Mouse (Mus musculus): ENCODE data around the gene Fgf5. TPM values are rescaled to one million over a fixed set of nuclear protein-coding genes. Genes with fewer than 3 reads are reported as not detected.

Fgf5 gene
- polyA plus RNA-seq, 1 experiment from 2014 or later, result 2.0 TPM

GRCm38 (mm10) chr5:98255176-98255575 lies 1.2 kb downstream of the Fgf5 start:
- no peak overlapping the region for H3K27ac ChIP-seq
- H3K9ac ChIP-seq, result no peak overlapping the region
- no peaks in the 10 kb centered on the region for H3K9me3 ChIP-seq
- no peak for ATAC-seq (replicated peaks)
- H3K4me2 ChIP-seq, result peak overlapping the region; percentile 100
- peaks cover 18% of the 10 kb centered on the region for H3K4me1 ChIP-seq
- H3K27me3 ChIP-seq (replicated peaks), result peaks cover 40% of the 10 kb centered on the region
- H3K4me3 ChIP-seq, result peak overlapping the region; percentile 14
- no peaks in the 10 kb centered on the region for H3K36me3 ChIP-seq (replicated peaks)
- 2% methylated on average over 12 of the region's 12 CpGs for WGBS

GRCm38 (mm10) chr5:98255760-98256490 lies 1.9 kb downstream of the Fgf5 start:
- peak overlapping the region; percentile 14 for H3K4me3 ChIP-seq
- H3K27ac ChIP-seq, result no peak overlapping the region
- no peaks in the 10 kb centered on the region for H3K9me3 ChIP-seq
- no peak for ATAC-seq (replicated peaks)
- H3K9ac ChIP-seq, result no peak overlapping the region
- WGBS, result 7% methylated on average over 18 of the region's 18 CpGs
- H3K4me1 ChIP-seq, result peaks cover 18% of the 10 kb centered on the region
- peaks cover 40% of the 10 kb centered on the region for H3K27me3 ChIP-seq (replicated peaks)
- H3K36me3 ChIP-seq (replicated peaks), result no peaks in the 10 kb centered on the region
- peak overlapping the region; percentile 100; the same call in 1 of the 2 replicates for H3K4me2 ChIP-seq

- Histone ChIP-seq H3K4me3 (no peak overlapping the region), H3K4me1 (no peaks in the 10 kb centered on the region), H3K9me3 (no peaks in the 10 kb centered on the region), H3K36me3 (replicated peaks) (no peaks in the 10 kb centered on the region), H3K27me3 (replicated peaks) (no peaks in the 10 kb centered on the region), H3K27ac (no peak overlapping the region), H3K4me2 (no peak overlapping the region), H3K9ac (no peak overlapping the region)
- WGBS, result 85% methylated on average over 21 of the region's 21 CpGs
- ATAC-seq (replicated peaks), result no peak
Observed at GRCm38 (mm10) chr5:98275318-98275818, 21.4 kb downstream of the Fgf5 start.

- Histone ChIP-seq H3K4me3 (no peak overlapping the region), H3K27ac (no peak overlapping the region), H3K4me2 (peak overlapping the region; percentile 34), H3K4me1 (peaks cover 13% of the 10 kb centered on the region), H3K36me3 (replicated peaks) (no peaks in the 10 kb centered on the region), H3K27me3 (replicated peaks) (no peaks in the 10 kb centered on the region), H3K9ac (0 out of 2 replicates have a peak overlapping the region, but pooled peaks have one; percentile 5), H3K9me3 (no peaks in the 10 kb centered on the region)
- ATAC-seq (replicated peaks), result peak; percentile 30; the same call in 1 of the 2 replicates
- 22% methylated on average over 9 of the region's 9 CpGs for WGBS
Observed at GRCm38 (mm10) chr5:98281993-98282392, 28.0 kb downstream of the Fgf5 start.

- Histone ChIP-seq H3K27me3 (replicated peaks) (no peaks in the 10 kb centered on the region), H3K4me2 (peak overlapping the region; percentile 9; the same call in 1 of the 2 replicates), H3K9ac (no peak overlapping the region), H3K36me3 (replicated peaks) (no peaks in the 10 kb centered on the region), H3K4me3 (no peak overlapping the region), H3K27ac (no peak overlapping the region), H3K4me1 (peaks cover 13% of the 10 kb centered on the region), H3K9me3 (no peaks in the 10 kb centered on the region)
- ATAC-seq (replicated peaks), result no peak; the same call in 1 of the 2 replicates
- 28% methylated on average over 17 of the region's 17 CpGs for WGBS
Observed at GRCm38 (mm10) chr5:98283696-98284478, 29.9 kb downstream of the Fgf5 start.

GRCm38 (mm10) chr5:98290642-98291041 lies 36.7 kb downstream of the Fgf5 start:
- Histone ChIP-seq H3K4me3 (no peak overlapping the region), H3K36me3 (replicated peaks) (no peaks in the 10 kb centered on the region), H3K9ac (no peak overlapping the region), H3K4me1 (peaks cover 17% of the 10 kb centered on the region), H3K4me2 (no peak overlapping the region), H3K27ac (no peak overlapping the region), H3K27me3 (replicated peaks) (peaks cover 5% of the 10 kb centered on the region; the same call in 1 of the 2 replicates), H3K9me3 (no peaks in the 10 kb centered on the region)
- 81% methylated on average over 8 of the region's 8 CpGs for WGBS
- ATAC-seq (replicated peaks), result no peak

- Histone ChIP-seq H3K4me1 (peaks cover 17% of the 10 kb centered on the region), H3K27me3 (replicated peaks) (peaks cover 5% of the 10 kb centered on the region; the same call in 1 of the 2 replicates), H3K4me2 (peak overlapping the region; percentile 59), H3K9ac (peak overlapping the region; percentile 30; the same call in 1 of the 2 replicates), H3K27ac (no peak overlapping the region), H3K9me3 (no peaks in the 10 kb centered on the region), H3K4me3 (peak overlapping the region; percentile 37), H3K36me3 (replicated peaks) (no peaks in the 10 kb centered on the region)
- WGBS, result 2% methylated on average over 19 of the region's 19 CpGs
- peak; percentile 43 for ATAC-seq (replicated peaks)
Observed at GRCm38 (mm10) chr5:98292388-98293048, 38.5 kb downstream of the Fgf5 start.

- peak; percentile 77 for ATAC-seq (replicated peaks)
Observed at GRCm38 (mm10) chr5:98293049-98293715, 39.2 kb downstream of the Fgf5 start.

GRCm38 (mm10) chr5:98300079-98300478 lies 46.1 kb downstream of the Fgf5 start:
- H3K4me2 ChIP-seq, result no peak overlapping the region

More at GRCm38 (mm10) chr5:98293049-98293715, 39.2 kb downstream of the Fgf5 start:
- Histone ChIP-seq H3K4me1 (peaks cover 17% of the 10 kb centered on the region), H3K9me3 (no peaks in the 10 kb centered on the region), H3K36me3 (replicated peaks) (no peaks in the 10 kb centered on the region), H3K27me3 (replicated peaks) (peaks cover 5% of the 10 kb centered on the region; the same call in 1 of the 2 replicates), H3K9ac (peak overlapping the region; percentile 30; the same call in 1 of the 2 replicates), H3K4me3 (peak overlapping the region; percentile 37), H3K4me2 (peak overlapping the region; percentile 59), H3K27ac (no peak overlapping the region)
- WGBS, result 4% methylated on average over 12 of the region's 12 CpGs

GRCm38 (mm10) chr5:98305673-98306072 lies 51.7 kb downstream of the Fgf5 start:
- 0 out of 2 replicates have a peak, but pooled peaks cover 4% of the 10 kb centered on the region for H3K4me1 ChIP-seq
- H3K27ac ChIP-seq, result no peak overlapping the region
- H3K4me2 ChIP-seq, result no peak overlapping the region
- H3K9ac ChIP-seq, result no peak overlapping the region
- no peak overlapping the region for H3K4me3 ChIP-seq
- H3K36me3 ChIP-seq (replicated peaks), result no peaks in the 10 kb centered on the region
- 87% methylated on average over 4 of the region's 4 CpGs for WGBS
- no peaks in the 10 kb centered on the region for H3K9me3 ChIP-seq
- no peaks in the 10 kb centered on the region for H3K27me3 ChIP-seq (replicated peaks)
- no peak for ATAC-seq (replicated peaks)

More at GRCm38 (mm10) chr5:98300079-98300478, 46.1 kb downstream of the Fgf5 start:
- Histone ChIP-seq H3K4me1 (no peaks in the 10 kb centered on the region), H3K27me3 (replicated peaks) (no peaks in the 10 kb centered on the region), H3K9ac (no peak overlapping the region), H3K9me3 (no peaks in the 10 kb centered on the region), H3K27ac (no peak overlapping the region), H3K36me3 (replicated peaks) (no peaks in the 10 kb centered on the region), H3K4me3 (no peak overlapping the region)
- ATAC-seq (replicated peaks), result no peak
- WGBS, result 94% methylated on average over 4 of the region's 4 CpGs

- no peak overlapping the region for H3K4me3 ChIP-seq
- 0 out of 2 replicates have a peak overlapping the region, but pooled peaks have one; percentile 34 for H3K27ac ChIP-seq
- ATAC-seq (replicated peaks), result peak; percentile 66
- no peak overlapping the region; the same call in 1 of the 2 replicates for H3K4me2 ChIP-seq
- no peak overlapping the region for H3K9ac ChIP-seq
- no peaks in the 10 kb centered on the region for H3K9me3 ChIP-seq
- 0 out of 2 replicates have a peak, but pooled peaks cover 4% of the 10 kb centered on the region for H3K4me1 ChIP-seq
- 29% methylated on average over 9 of the region's 9 CpGs for WGBS
- no peaks in the 10 kb centered on the region for H3K36me3 ChIP-seq (replicated peaks)
- no peaks in the 10 kb centered on the region for H3K27me3 ChIP-seq (replicated peaks)
Observed at GRCm38 (mm10) chr5:98306528-98306927, 52.5 kb downstream of the Fgf5 start.
